Mouse (Mus musculus) spleen, adult 2 months (tissue): ENCODE data around the gene Nav2. TPM values are rescaled to one million over a fixed set of nuclear protein-coding genes. Genes with fewer than 3 reads are reported as not detected.

Source experiments
- DNase-seq, 2 experiments: peaks; one replicate each; pipeline versions ENCODE4 v3.0.0 to v3.0.0-alpha.2; 2012 to 2021; ENCODE audit warnings: low spot score in 2 of 2, low read depth in 1 of 2
- H3K27ac ChIP-seq: fragments of 200-500 bp; 2 replicates; pipeline ENCODE4 v1.5.1; 2012; ENCODE audit warnings: low read length, inconsistent platforms; ENCODE audit not compliant: insufficient read depth
- H3K27me3 ChIP-seq: fragments of 200-500 bp; 2 replicates; pipeline ENCODE4 v1.6.1; 2012; ENCODE audit warnings: mild to moderate bottlenecking, moderate library complexity, low read length, inconsistent platforms; ENCODE audit not compliant: control insufficient read depth, insufficient read depth
- H3K36me3 ChIP-seq: fragments of 200-500 bp; 2 replicates; pipeline ENCODE4 v1.6.1; 2012; ENCODE audit warnings: mild to moderate bottlenecking, low read length, inconsistent platforms; ENCODE audit not compliant: control insufficient read depth, insufficient read depth
- H3K4me1 ChIP-seq: fragments of 200-500 bp; 2 replicates; pipeline ENCODE4 v1.6.1; 2011; ENCODE audit warnings: inconsistent platforms; ENCODE audit not compliant: control insufficient read depth, insufficient read depth, insufficient read length
- H3K4me3 ChIP-seq: fragments of 200-500 bp; 2 replicates; pipeline ENCODE4 v1.5.1; 2011; ENCODE audit warnings: mild to moderate bottlenecking, inconsistent platforms; ENCODE audit not compliant: insufficient read depth, insufficient read length; ENCODE audit errors: extremely low read depth
- CTCF ChIP-seq: fragments of 200-500 bp; IDR thresholded peaks from 2 replicates; pipeline ENCODE4 v1.5.1; 2011; ENCODE audit warnings: mild to moderate bottlenecking, inconsistent platforms; ENCODE audit not compliant: insufficient read depth, insufficient read length, insufficient replicate concordance; ENCODE audit errors: extremely low read depth
- POLR2A ChIP-seq: fragments of 200-500 bp; IDR thresholded peaks from 2 replicates; pipeline ENCODE4 v1.6.1; 2011; ENCODE audit warnings: low read depth, low read length, inconsistent platforms
- WGBS: fragments of 180-500 bp; shearing (Covaris S2); methylation state at CpG from one replicate; pipeline ENCODE4 v1.1.7; 2018; 5-methylcytosine and 5-hydroxymethylcytosine counted together
- polyA plus RNA-seq: library from polyadenylated mRNA; depleted of rRNA; stranded (reverse); fragments of >200 nt; gene quantifications from 2 replicates; pipeline ENCODE4 v1.2.3, GENCODE M21; 2012

The Nav2 gene
- polyA plus RNA-seq, 1 experiment, result 3.5 TPM

DNA sequence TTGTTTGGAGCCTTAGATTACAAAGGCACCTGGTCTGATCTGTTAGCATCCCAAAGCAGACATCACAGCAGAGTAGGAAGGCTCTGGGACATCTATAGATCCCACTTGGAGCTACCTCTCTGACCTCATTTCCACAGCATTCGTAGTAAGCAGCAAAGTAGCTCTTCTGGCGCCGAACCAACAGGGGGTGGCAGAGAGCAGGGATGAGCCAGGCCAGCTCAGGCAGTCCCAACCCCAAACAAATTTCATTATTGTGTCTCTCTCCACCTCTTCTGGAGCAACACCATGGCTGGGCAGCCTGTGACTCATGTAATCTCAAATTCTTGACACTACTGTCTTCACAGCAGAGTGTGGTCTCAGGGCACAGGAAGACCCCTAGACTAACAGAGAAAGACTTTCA, 19.8 kb downstream of the Nav2 start:
- H3K27ac ChIP-seq, result no peak overlapping the region
- TF ChIP-seq CTCF (peak; percentile 72; the same call in 1 of the 2 replicates), POLR2A (no peak)
- no peaks in the 10 kb centered on the region; the same call in 1 of the 2 replicates for H3K4me1 ChIP-seq
- H3K4me3 ChIP-seq, result no peak overlapping the region
- WGBS, result 8% methylated on average over 3 of the region's 3 CpGs
- H3K27me3 ChIP-seq, result no peaks in the 10 kb centered on the region
- H3K36me3 ChIP-seq, result no peaks in the 10 kb centered on the region
- peak in 1 of 2 experiments; percentile 47 for DNase-seq

DNA sequence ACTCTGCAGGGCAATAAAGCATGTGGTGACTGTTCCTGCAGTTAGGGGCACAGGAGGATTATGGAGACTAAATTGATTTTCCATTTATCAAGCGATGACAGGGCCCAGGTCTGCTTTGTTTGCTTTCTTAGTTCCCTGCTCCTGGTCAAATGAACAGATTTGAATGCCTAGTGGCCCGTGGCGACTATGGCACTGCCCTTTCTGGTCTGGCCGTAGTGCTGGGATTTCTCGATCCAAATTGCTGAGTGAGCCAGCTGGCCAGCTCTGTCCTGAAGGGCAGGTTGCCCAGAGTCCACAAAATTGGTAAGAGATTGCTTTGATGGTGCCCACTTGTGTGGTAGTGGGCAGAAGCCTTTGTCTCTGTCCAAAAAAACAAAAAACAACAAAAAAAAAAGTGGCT, 21.9 kb downstream of the Nav2 start:
- no peaks in the 10 kb centered on the region for H3K27me3 ChIP-seq
- no peak overlapping the region for H3K4me3 ChIP-seq
- no peaks in the 10 kb centered on the region for H3K4me1 ChIP-seq
- WGBS, result 86% methylated on average over 5 of the region's 5 CpGs
- TF ChIP-seq CTCF (no peak), POLR2A (no peak)
- H3K27ac ChIP-seq, result no peak overlapping the region
- no peak for DNase-seq
- H3K36me3 ChIP-seq, result no peaks in the 10 kb centered on the region

DNA sequence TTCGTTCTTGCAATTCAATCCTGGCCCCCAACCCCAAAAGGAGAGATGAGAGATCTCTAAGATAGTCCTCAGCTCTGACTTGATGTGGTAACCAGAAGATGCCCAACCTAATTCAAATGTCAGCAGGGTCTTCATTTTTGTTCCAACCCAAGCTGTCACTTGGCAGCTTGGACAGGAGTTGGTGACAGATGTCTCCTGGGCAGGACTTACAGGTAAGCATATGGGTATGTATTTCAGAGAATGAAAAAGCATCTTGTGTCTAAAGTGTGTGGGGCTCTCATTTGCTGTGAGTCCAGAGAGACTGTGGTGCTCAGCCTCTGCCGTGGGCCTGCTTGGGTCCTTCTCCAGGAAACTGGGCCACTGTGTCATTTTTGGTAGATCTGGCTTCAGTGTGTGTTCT, 23.6 kb downstream of the Nav2 start:
- DNase-seq, result no peak
- no peak overlapping the region for H3K27ac ChIP-seq
- no peaks in the 10 kb centered on the region for H3K4me1 ChIP-seq
- H3K36me3 ChIP-seq, result no peaks in the 10 kb centered on the region
- TF ChIP-seq CTCF, result no peak
- no peaks in the 10 kb centered on the region for H3K27me3 ChIP-seq
- WGBS, result 89% methylated on average over 2 of the region's 2 CpGs
- H3K4me3 ChIP-seq, result no peak overlapping the region

DNA sequence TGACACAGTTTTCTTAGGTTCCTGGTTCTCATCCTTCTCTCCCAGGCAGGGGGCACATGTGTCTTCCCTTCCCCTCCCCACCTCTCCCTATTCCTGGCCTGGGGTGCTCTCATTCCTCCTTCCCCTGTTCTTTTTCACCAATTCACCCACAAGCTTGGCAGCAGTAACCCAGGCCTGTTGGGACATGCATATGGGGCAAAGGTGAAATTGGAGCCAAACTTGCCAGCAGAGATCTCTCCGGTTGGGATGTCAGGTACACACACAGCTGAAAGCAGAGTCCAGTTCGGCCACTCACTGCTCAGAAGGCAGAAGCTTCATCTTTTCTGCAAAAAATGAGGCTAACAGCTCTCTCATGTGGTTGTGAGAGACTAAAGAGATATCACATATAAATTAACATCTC, 26.3 kb downstream of the Nav2 start:
- Histone ChIP-seq H3K27ac (no peak overlapping the region), H3K4me1 (peaks cover 2% of the 10 kb centered on the region; the same call in 1 of the 2 replicates), H3K27me3 (no peaks in the 10 kb centered on the region), H3K4me3 (no peak overlapping the region), H3K36me3 (no peaks in the 10 kb centered on the region)
- WGBS, result 88% methylated on average over 2 of the region's 2 CpGs
- no peak for TF ChIP-seq POLR2A
- TF ChIP-seq CTCF, result no peak
- no peak for DNase-seq

DNA sequence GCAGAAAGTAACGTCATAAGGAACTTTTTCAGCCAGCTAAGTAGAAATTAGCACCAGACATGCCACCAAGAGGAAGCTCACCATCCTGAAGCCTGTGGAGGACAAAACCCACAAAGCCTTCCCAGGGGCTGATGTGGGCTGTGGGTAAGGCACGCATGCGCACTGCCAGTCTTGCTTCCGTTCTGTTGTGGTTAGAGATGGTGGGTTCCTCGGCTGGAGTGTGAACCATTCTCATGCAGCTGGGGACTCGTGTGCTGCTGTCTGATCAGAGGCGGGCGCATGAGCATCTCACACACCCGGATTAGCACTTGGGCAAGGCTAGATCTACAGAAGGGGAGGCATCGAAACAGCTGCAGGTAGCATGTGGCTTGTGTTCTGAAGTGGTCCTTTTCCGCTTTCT, 29.0 kb downstream of the Nav2 start:
- H3K27me3 ChIP-seq, result no peaks in the 10 kb centered on the region; the same call in 1 of the 2 replicates
- no peak overlapping the region for H3K27ac ChIP-seq
- H3K4me1 ChIP-seq, result peaks cover 2% of the 10 kb centered on the region; the same call in 1 of the 2 replicates
- 8% methylated on average over 11 of the region's 11 CpGs for whole genome bisulfite sequencing
- H3K4me3 ChIP-seq, result peak overlapping the region; percentile 9; the same call in 1 of the 2 replicates
- no peaks in the 10 kb centered on the region for H3K36me3 ChIP-seq
- TF ChIP-seq CTCF, result no peak
- no peak for TF ChIP-seq POLR2A
- peak; percentile 39 to 47 for DNase-seq

DNA sequence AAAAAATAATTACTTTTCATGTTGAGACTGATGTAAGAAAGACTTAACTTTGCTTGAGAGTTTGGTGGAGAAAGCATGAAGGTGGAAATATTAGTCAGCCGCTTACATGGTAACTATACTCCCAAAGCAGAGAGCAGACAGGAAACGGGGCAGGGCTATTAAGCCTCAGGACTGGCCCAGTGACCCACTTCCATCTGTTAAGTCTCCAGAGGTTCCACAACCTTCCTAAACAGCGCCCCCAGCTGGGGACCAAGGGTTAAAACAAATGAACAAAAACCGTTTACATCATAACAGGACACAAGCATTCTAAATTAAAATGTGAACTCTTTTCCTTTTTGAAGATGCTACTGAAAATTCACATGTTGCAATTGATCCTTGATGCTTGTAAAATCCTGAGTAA, 29.7 kb downstream of the Nav2 start:
- peak in 1 of 2 experiments; percentile 8 for DNase-seq
- Histone ChIP-seq H3K4me1 (peaks cover 2% of the 10 kb centered on the region; the same call in 1 of the 2 replicates), H3K36me3 (no peaks in the 10 kb centered on the region), H3K27me3 (no peaks in the 10 kb centered on the region; the same call in 1 of the 2 replicates), H3K4me3 (no peak overlapping the region), H3K27ac (no peak overlapping the region)
- no peak for TF ChIP-seq CTCF
- TF ChIP-seq POLR2A, result no peak
- 3% methylated on average over 4 of the region's 4 CpGs for WGBS

DNA sequence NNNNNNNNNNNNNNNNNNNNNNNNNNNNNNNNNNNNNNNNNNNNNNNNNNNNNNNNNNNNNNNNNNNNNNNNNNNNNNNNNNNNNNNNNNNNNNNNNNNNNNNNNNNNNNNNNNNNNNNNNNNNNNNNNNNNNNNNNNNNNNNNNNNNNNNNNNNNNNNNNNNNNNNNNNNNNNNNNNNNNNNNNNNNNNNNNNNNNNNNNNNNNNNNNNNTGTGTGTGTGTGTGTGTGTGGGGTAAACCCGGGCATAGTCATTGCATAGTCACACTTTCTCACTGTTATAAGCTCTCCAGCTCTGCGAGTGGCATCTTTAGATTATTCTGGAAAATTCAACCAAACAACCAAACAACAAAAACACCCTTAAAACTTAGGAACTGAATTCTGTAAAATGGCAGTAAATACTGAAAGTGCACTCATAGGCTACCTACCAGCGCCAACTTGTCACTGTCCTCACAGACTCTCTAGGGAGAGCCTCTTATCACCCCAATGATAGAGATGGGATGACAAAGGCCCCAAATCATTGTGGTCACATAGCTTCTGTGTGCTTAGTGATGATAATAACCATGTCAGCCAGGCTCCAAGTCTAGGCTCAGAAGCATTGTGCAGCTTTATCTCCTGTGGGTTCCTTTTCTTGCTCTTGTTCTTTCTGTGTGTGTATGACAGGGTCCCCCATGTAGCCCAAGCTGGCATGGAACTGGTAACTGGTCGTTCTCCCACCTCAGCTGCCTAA, 40.0 kb downstream of the Nav2 start:
- no peaks in the 10 kb centered on the region for H3K4me1 ChIP-seq
- H3K4me3 ChIP-seq, result no peak overlapping the region
- 73% methylated on average over 4 of the region's 4 CpGs for WGBS
- H3K27ac ChIP-seq, result no peak overlapping the region
- DNase-seq, result no peak
- TF ChIP-seq CTCF, result no peak
- no peak for TF ChIP-seq POLR2A
- no peaks in the 10 kb centered on the region for H3K27me3 ChIP-seq
- no peaks in the 10 kb centered on the region for H3K36me3 ChIP-seq
